Mouse (Mus musculus) neural tube, embryonic 14.5 days (tissue): ENCODE data around the gene Frem1. TPM values are rescaled to one million over a fixed set of nuclear protein-coding genes. Genes with fewer than 3 reads are reported as not detected.

Experiments used
- ATAC-seq: fragments of 200-750 bp; cut with Nextera tagmentation; 2 replicates; pipeline ENCODE4 v1.8.0; 2017; ENCODE audit warnings: low read depth, mild to moderate bottlenecking, moderate TSS enrichment, moderate library complexity
- H3K27ac ChIP-seq: fragments of 300-500 bp; sonication (generic); 2 replicates; pipeline ENCODE4 v1.5.1; 2014; ENCODE audit warnings: low read depth, mild to moderate bottlenecking, control low read depth, low read length, moderate library complexity, mixed read lengths
- H3K27me3 ChIP-seq: fragments of 300-500 bp; sonication (generic); 2 replicates; pipeline ENCODE4 v1.6.1; 2014; ENCODE audit warnings: low read length; ENCODE audit not compliant: control insufficient read depth, insufficient read depth
- H3K36me3 ChIP-seq: fragments of 300-500 bp; sonication (generic); 2 replicates; pipeline ENCODE4 v1.6.1; 2014; ENCODE audit warnings: low read length, mixed read lengths; ENCODE audit not compliant: control insufficient read depth, insufficient read depth
- H3K4me1 ChIP-seq: fragments of 300-500 bp; sonication (generic); 2 replicates; pipeline ENCODE4 v1.6.1; 2014; ENCODE audit warnings: low read length; ENCODE audit not compliant: control insufficient read depth, insufficient read depth
- H3K4me2 ChIP-seq: fragments of 300-500 bp; sonication (generic); 2 replicates; pipeline ENCODE4 v1.6.1; 2014; ENCODE audit warnings: mild to moderate bottlenecking, low read depth, low read length, control low read depth
- H3K4me3 ChIP-seq: fragments of 300-500 bp; sonication (generic); 2 replicates; pipeline ENCODE4 v1.5.1; 2014; ENCODE audit warnings: low read depth, low read length, control low read depth, mixed read lengths
- H3K9ac ChIP-seq: fragments of 300-500 bp; sonication (generic); replicated peaks from 2 replicates; pipeline ENCODE4 v1.6.1; 2014; ENCODE audit warnings: low read depth, mild to moderate bottlenecking, control low read depth, low read length, mixed read lengths
- H3K9me3 ChIP-seq: fragments of 300-500 bp; sonication (generic); 2 replicates; pipeline ENCODE4 v1.6.1; 2016; ENCODE audit warnings: low read length; ENCODE audit not compliant: control insufficient read depth
- WGBS: fragments of 180-500 bp; shearing (Covaris S2); extraction: QIAGEN DNeasy Blood & Tissue Kit; methylation state at CpG from one replicate; pipeline ENCODE4 v1.1.7; 2014; 5-methylcytosine and 5-hydroxymethylcytosine counted together
- polyA plus RNA-seq: library from polyadenylated mRNA; unstranded; fragments of >200 nt; fragmentation: Nextera tagmentation; extraction: Ambion mirVana; gene quantifications from 2 replicates; pipeline ENCODE4 v1.2.1, GENCODE M21; 2014

Gene Frem1
- polyA plus RNA-seq, 1 experiment from 2014 or later, result 2.9 TPM

GRCm38 (mm10) chr4:82930079-82930478 lies 122.1 kb downstream of the Frem1 start:
- no peaks in the 10 kb centered on the region for H3K9me3 ChIP-seq
- ATAC-seq, result no peak
- peaks cover 5% of the 10 kb centered on the region; the same call in 1 of the 2 replicates for H3K4me1 ChIP-seq
- no peak overlapping the region for H3K27ac ChIP-seq
- H3K4me2 ChIP-seq, result no peak overlapping the region
- no peaks in the 10 kb centered on the region for H3K36me3 ChIP-seq
- no peaks in the 10 kb centered on the region for H3K27me3 ChIP-seq
- no peak overlapping the region for H3K9ac ChIP-seq
- 85% methylated on average over 5 of the region's 5 CpGs for WGBS
- H3K4me3 ChIP-seq, result no peak overlapping the region

- 0 out of 2 replicates have a peak, but pooled peaks cover 1% of the 10 kb centered on the region for H3K4me1 ChIP-seq
- H3K4me2 ChIP-seq, result no peak overlapping the region
- whole genome bisulfite sequencing, result 86% methylated on average over 4 of the region's 4 CpGs
- no peaks in the 10 kb centered on the region for H3K9me3 ChIP-seq
- no peaks in the 10 kb centered on the region for H3K27me3 ChIP-seq
- no peak for ATAC-seq
- no peaks in the 10 kb centered on the region for H3K36me3 ChIP-seq
- no peak overlapping the region for H3K9ac ChIP-seq
- H3K27ac ChIP-seq, result no peak overlapping the region
- no peak overlapping the region for H3K4me3 ChIP-seq
These were observed 130.2 kb downstream of the Frem1 start for GRCm38 (mm10) chr4:82921962-82922361.

GRCm38 (mm10) chr4:82918625-82919024 lies 133.5 kb downstream of the Frem1 start:
- H3K9ac ChIP-seq, result no peak overlapping the region
- no peak for ATAC-seq
- no peaks in the 10 kb centered on the region for H3K36me3 ChIP-seq
- H3K4me1 ChIP-seq, result peaks cover 15% of the 10 kb centered on the region; the same call in 1 of the 2 replicates
- no peak overlapping the region for H3K4me2 ChIP-seq
- WGBS, result 65% methylated on average over 2 of the region's 2 CpGs
- H3K4me3 ChIP-seq, result no peak overlapping the region
- H3K27me3 ChIP-seq, result no peaks in the 10 kb centered on the region
- H3K9me3 ChIP-seq, result no peaks in the 10 kb centered on the region
- no peak overlapping the region for H3K27ac ChIP-seq

GRCm38 (mm10) chr4:82916678-82917050 lies 135.5 kb downstream of the Frem1 start:
- H3K4me2 ChIP-seq, result peak overlapping the region; percentile 36
- no peaks in the 10 kb centered on the region for H3K27me3 ChIP-seq
- no peaks in the 10 kb centered on the region for H3K9me3 ChIP-seq
- H3K4me1 ChIP-seq, result peaks cover 15% of the 10 kb centered on the region; the same call in 1 of the 2 replicates
- peak overlapping the region; percentile 58; the same call in 1 of the 2 replicates for H3K27ac ChIP-seq
- no peaks in the 10 kb centered on the region for H3K36me3 ChIP-seq
- no peak overlapping the region for H3K9ac ChIP-seq
- H3K4me3 ChIP-seq, result no peak overlapping the region
- peak; percentile 42 for ATAC-seq
- WGBS, result 19% methylated on average over 5 of the region's 5 CpGs

GRCm38 (mm10) chr4:82916003-82916677 lies 136.0 kb downstream of the Frem1 start:
- H3K9ac ChIP-seq, result no peak overlapping the region
- peak; percentile 65 for ATAC-seq
- WGBS, result 17% methylated on average over 14 of the region's 14 CpGs
- H3K27ac ChIP-seq, result peak overlapping the region; percentile 58
- H3K27me3 ChIP-seq, result no peaks in the 10 kb centered on the region
- H3K36me3 ChIP-seq, result no peaks in the 10 kb centered on the region
- peaks cover 15% of the 10 kb centered on the region; the same call in 1 of the 2 replicates for H3K4me1 ChIP-seq
- peak overlapping the region; percentile 36 for H3K4me2 ChIP-seq
- H3K9me3 ChIP-seq, result no peaks in the 10 kb centered on the region
- no peak overlapping the region for H3K4me3 ChIP-seq

GRCm38 (mm10) chr4:82915576-82915975 lies 136.6 kb downstream of the Frem1 start:
- Histone ChIP-seq H3K36me3 (no peaks in the 10 kb centered on the region), H3K4me2 (peak overlapping the region; percentile 2; the same call in 1 of the 2 replicates), H3K4me3 (no peak overlapping the region), H3K27ac (peak overlapping the region; percentile 58), H3K4me1 (peaks cover 15% of the 10 kb centered on the region; the same call in 1 of the 2 replicates), H3K9ac (no peak overlapping the region), H3K9me3 (no peaks in the 10 kb centered on the region), H3K27me3 (no peaks in the 10 kb centered on the region)
- peak; percentile 7; the same call in 1 of the 2 replicates for ATAC-seq
- WGBS, result 58% methylated on average over 7 of the region's 7 CpGs

GRCm38 (mm10) chr4:82914601-82915143 lies 137.5 kb downstream of the Frem1 start:
- no peak overlapping the region for H3K4me3 ChIP-seq
- H3K4me1 ChIP-seq, result peaks cover 15% of the 10 kb centered on the region; the same call in 1 of the 2 replicates
- 63% methylated on average over 11 of the region's 11 CpGs for WGBS
- H3K36me3 ChIP-seq, result no peaks in the 10 kb centered on the region
- H3K4me2 ChIP-seq, result no peak overlapping the region
- H3K9ac ChIP-seq, result no peak overlapping the region
- 0 out of 2 replicates have a peak, but pooled peaks have one; percentile 21 for ATAC-seq
- H3K9me3 ChIP-seq, result no peaks in the 10 kb centered on the region
- H3K27ac ChIP-seq, result no peak overlapping the region
- H3K27me3 ChIP-seq, result no peaks in the 10 kb centered on the region

GRCm38 (mm10) chr4:82895227-82895626 lies 156.9 kb downstream of the Frem1 start:
- no peak for ATAC-seq
- 76% methylated on average over 10 of the region's 10 CpGs for WGBS
- Histone ChIP-seq H3K36me3 (no peaks in the 10 kb centered on the region), H3K9me3 (no peaks in the 10 kb centered on the region), H3K9ac (no peak overlapping the region), H3K27ac (no peak overlapping the region), H3K27me3 (no peaks in the 10 kb centered on the region), H3K4me2 (no peak overlapping the region), H3K4me3 (no peak overlapping the region), H3K4me1 (no peaks in the 10 kb centered on the region)

GRCm38 (mm10) chr4:82892247-82892646 lies 159.9 kb downstream of the Frem1 start:
- Histone ChIP-seq H3K27ac (no peak overlapping the region), H3K4me2 (no peak overlapping the region), H3K4me1 (no peaks in the 10 kb centered on the region), H3K9me3 (no peaks in the 10 kb centered on the region), H3K27me3 (no peaks in the 10 kb centered on the region), H3K4me3 (no peak overlapping the region), H3K9ac (no peak overlapping the region), H3K36me3 (no peaks in the 10 kb centered on the region)
- ATAC-seq, result no peak
- 81% methylated on average over 5 of the region's 5 CpGs for WGBS
